Mouse (Mus musculus): ENCODE measurements around the gene 6030452D12Rik. TPM values are rescaled to one million over a fixed set of nuclear protein-coding genes. Genes with fewer than 3 reads are reported as not detected.

Gene 6030452D12Rik
- total and polyA plus RNA-seq, 2 experiments from 2014 or later = not detected

DNA sequence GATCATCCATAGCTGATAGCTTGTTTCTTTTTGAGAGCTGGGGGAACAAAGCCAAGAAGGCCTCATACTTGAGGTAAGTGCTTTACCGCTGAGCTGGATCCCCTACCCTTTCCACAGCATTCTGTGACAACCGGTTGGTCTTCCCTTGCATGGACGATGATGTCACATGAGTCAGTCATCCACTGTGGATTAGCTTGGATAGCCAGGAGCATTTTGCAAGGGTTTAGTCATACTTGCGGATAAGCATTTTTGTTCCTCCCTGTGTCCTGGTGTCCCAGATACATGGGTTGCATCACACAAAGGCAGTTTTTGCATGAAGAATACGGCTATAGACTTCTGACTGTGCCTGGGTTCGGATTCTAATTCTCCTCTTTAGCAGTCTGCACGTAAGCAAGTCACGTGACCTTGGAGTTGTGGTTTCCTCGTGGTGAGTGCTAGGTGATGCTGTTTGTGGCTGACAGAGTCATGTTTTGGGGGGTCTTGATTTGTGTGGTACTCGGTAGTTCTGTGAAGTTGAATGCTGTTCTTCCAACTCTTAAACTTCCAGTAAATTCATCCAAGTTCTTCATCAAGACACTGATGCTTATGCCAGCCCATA lies 29.7 kb downstream of the 6030452D12Rik start:
- H3K4me3 ChIP-seq (ENCODE audit: low read depth, low read length) = no peak overlapping the region
- no peak overlapping the region for H3K27ac ChIP-seq (ENCODE audit: low read depth)
- H3K36me3 ChIP-seq (replicated peaks; ENCODE audit: control insufficient read depth, insufficient read depth, low read length) = no peaks in the 10 kb centered on the region
- ATAC-seq (ENCODE audit: insufficient read depth, low read depth) (no peak), DNase-seq (ENCODE audit: low spot score) (no peak)
- 73% methylated on average over 10 of the region's 10 CpGs for WGBS
- no peak overlapping the region for H3K9ac ChIP-seq (replicated peaks; ENCODE audit: low read depth, low read length)
- H3K4me1 ChIP-seq (ENCODE audit: control insufficient read depth, insufficient read depth) = peaks cover 10% of the 10 kb centered on the region
- H3K4me2 ChIP-seq (ENCODE audit: low read depth, low read length) = no peak overlapping the region
- no peaks in the 10 kb centered on the region for H3K9me3 ChIP-seq (replicated peaks; ENCODE audit: control insufficient read depth, low read length)
- TF ChIP-seq EP300 (IDR thresholded peaks at IDR 0.05; ENCODE audit: low read depth) (no peak), CTCF (IDR thresholded peaks at IDR 0.05; ENCODE audit: low read depth) (no peak)
- no peaks in the 10 kb centered on the region for H3K27me3 ChIP-seq (ENCODE audit: control insufficient read depth, insufficient read depth, low read length)

DNA sequence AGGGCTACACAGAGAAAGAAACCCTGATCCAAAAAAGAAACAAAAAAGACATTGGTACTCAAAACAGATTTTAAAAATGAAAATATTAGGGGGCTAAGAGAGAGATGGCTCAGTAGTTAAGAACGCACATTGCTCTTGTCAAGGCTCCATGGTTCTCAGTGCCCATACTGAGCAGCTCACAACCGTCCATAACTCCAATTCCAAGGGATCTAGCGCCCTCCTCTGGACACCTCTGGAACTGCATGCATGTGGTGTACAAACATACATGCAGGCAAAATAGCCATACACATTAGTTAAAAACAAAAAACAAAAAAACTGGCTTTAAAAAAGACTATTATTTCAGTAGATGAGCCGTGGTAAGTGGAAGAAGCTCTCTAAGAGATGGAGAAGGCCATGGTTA lies 30.2 kb downstream of the 6030452D12Rik start:
- Histone ChIP-seq H3K9me3 (replicated peaks; ENCODE audit: control insufficient read depth, low read length) (no peaks in the 10 kb centered on the region), H3K27me3 (ENCODE audit: control insufficient read depth, insufficient read depth, low read length) (no peaks in the 10 kb centered on the region), H3K4me3 (ENCODE audit: low read depth, low read length) (no peak overlapping the region), H3K9ac (replicated peaks; ENCODE audit: low read depth, low read length) (no peak overlapping the region), H3K36me3 (replicated peaks; ENCODE audit: control insufficient read depth, insufficient read depth, low read length) (no peaks in the 10 kb centered on the region), H3K4me2 (ENCODE audit: low read depth, low read length) (no peak overlapping the region), H3K4me1 (ENCODE audit: control insufficient read depth, insufficient read depth) (peaks cover 10% of the 10 kb centered on the region), H3K27ac (ENCODE audit: low read depth) (no peak overlapping the region)
- no peak for ATAC-seq (ENCODE audit: insufficient read depth, low read depth)
- TF ChIP-seq EP300 (IDR thresholded peaks at IDR 0.05; ENCODE audit: low read depth) = no peak
- TF ChIP-seq CTCF (IDR thresholded peaks at IDR 0.05; ENCODE audit: low read depth) = peak; percentile 56
- WGBS = 80% methylated on average over 4 of the region's 4 CpGs
- DNase-seq (ENCODE audit: low spot score) = no peak

DNA sequence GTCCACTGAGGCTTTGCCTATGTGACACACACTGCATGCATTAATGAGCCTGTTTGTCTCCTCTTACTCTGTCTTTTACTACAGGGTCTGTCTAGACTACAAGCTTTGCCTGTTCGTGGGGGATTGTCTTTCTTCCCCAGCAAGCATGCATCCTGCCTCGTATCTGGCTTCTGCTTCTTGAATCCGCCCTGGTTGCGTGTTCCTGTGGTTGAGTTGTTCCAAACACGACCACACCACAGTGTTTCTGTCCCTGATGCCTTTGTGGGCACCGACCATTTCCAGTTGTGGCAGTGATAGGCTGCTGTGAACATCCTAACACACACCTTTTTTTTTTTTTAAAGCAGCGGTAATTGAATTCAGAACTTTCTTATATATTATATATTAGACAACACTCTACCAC lies 33.4 kb downstream of the 6030452D12Rik start:
- TF ChIP-seq EP300 (IDR thresholded peaks at IDR 0.05; ENCODE audit: low read depth) = no peak
- no peak for TF ChIP-seq CTCF (IDR thresholded peaks at IDR 0.05; ENCODE audit: low read depth)
- DNase-seq (ENCODE audit: low spot score) (no peak), ATAC-seq (ENCODE audit: insufficient read depth, low read depth) (no peak)
- WGBS = 55% methylated on average over 7 of the region's 7 CpGs
- Histone ChIP-seq H3K27me3 (ENCODE audit: control insufficient read depth, insufficient read depth, low read length) (no peaks in the 10 kb centered on the region), H3K4me3 (ENCODE audit: low read depth, low read length) (no peak overlapping the region), H3K9me3 (replicated peaks; ENCODE audit: control insufficient read depth, low read length) (no peaks in the 10 kb centered on the region), H3K4me2 (ENCODE audit: low read depth, low read length) (no peak overlapping the region), H3K9ac (replicated peaks; ENCODE audit: low read depth, low read length) (no peak overlapping the region), H3K4me1 (ENCODE audit: control insufficient read depth, insufficient read depth) (peaks cover 3% of the 10 kb centered on the region; the same call in 1 of the 2 replicates), H3K36me3 (replicated peaks; ENCODE audit: control insufficient read depth, insufficient read depth, low read length) (no peaks in the 10 kb centered on the region), H3K27ac (ENCODE audit: low read depth) (peak overlapping the region; percentile 67; the same call in 1 of the 2 replicates)

DNA sequence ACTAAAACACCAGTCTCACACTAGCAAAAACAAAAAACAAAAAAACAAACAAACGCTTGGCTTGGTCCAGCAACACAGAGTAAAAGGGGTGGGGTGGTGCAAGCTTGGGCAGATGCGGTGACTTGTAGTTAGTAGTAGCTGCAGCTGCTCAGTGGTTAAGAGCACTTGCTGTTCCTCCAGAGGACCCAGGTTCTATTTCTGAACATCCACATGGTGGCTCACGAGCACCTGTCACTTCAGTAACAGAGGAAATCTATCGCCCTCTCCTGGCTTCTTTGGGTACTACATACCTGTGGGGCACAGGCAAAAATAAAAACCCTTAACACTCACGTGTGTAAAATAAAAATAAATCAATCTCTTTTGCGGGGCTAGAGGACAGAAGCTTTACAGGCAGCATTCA lies 34.1 kb downstream of the 6030452D12Rik start:
- Histone ChIP-seq H3K4me3 (ENCODE audit: low read depth, low read length) (no peak overlapping the region), H3K9me3 (replicated peaks; ENCODE audit: control insufficient read depth, low read length) (no peaks in the 10 kb centered on the region), H3K27me3 (ENCODE audit: control insufficient read depth, insufficient read depth, low read length) (no peaks in the 10 kb centered on the region), H3K36me3 (replicated peaks; ENCODE audit: control insufficient read depth, insufficient read depth, low read length) (no peaks in the 10 kb centered on the region), H3K27ac (ENCODE audit: low read depth) (no peak overlapping the region), H3K4me2 (ENCODE audit: low read depth, low read length) (no peak overlapping the region), H3K9ac (replicated peaks; ENCODE audit: low read depth, low read length) (no peak overlapping the region), H3K4me1 (ENCODE audit: control insufficient read depth, insufficient read depth) (peaks cover 3% of the 10 kb centered on the region; the same call in 1 of the 2 replicates)
- WGBS = 29% methylated on average over 6 of the region's 6 CpGs
- TF ChIP-seq CTCF (IDR thresholded peaks at IDR 0.05; ENCODE audit: low read depth) = peak; percentile 83
- no peak for TF ChIP-seq EP300 (IDR thresholded peaks at IDR 0.05; ENCODE audit: low read depth)
- ATAC-seq (ENCODE audit: insufficient read depth, low read depth) = no peak
- peak; percentile 45 for DNase-seq (ENCODE audit: low spot score)

DNA sequence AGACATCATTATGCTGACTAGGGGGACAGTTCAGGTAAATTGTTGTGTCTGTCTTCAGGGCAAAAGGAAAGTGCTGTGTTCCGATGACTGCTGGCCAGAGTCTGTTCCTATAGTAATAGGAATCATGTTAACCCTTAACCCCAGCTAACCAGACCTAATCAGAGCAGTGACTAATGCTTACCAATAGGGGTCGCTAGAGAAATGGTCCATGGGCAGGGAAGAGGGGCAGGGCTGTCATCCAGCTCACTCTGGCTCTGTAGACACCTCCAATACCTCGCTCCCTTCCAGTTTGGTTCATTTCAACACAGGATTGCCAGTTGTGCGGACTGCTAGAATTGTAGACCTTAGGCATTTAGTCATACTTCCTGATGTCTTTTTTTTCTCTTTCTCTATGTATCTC lies 35.1 kb downstream of the 6030452D12Rik start:
- no peak overlapping the region for H3K4me2 ChIP-seq (ENCODE audit: low read depth, low read length)
- 70% methylated on average over 4 of the region's 4 CpGs for WGBS
- no peak overlapping the region for H3K4me3 ChIP-seq (ENCODE audit: low read depth, low read length)
- H3K9ac ChIP-seq (replicated peaks; ENCODE audit: low read depth, low read length) = no peak overlapping the region
- no peaks in the 10 kb centered on the region for H3K27me3 ChIP-seq (ENCODE audit: control insufficient read depth, insufficient read depth, low read length)
- H3K4me1 ChIP-seq (ENCODE audit: control insufficient read depth, insufficient read depth) = 0 out of 2 replicates have a peak, but pooled peaks cover 3% of the 10 kb centered on the region
- H3K36me3 ChIP-seq (replicated peaks; ENCODE audit: control insufficient read depth, insufficient read depth, low read length) = no peaks in the 10 kb centered on the region
- DNase-seq (ENCODE audit: low spot score) (no peak), ATAC-seq (ENCODE audit: insufficient read depth, low read depth) (no peak)
- no peak overlapping the region for H3K27ac ChIP-seq (ENCODE audit: low read depth)
- TF ChIP-seq CTCF (IDR thresholded peaks at IDR 0.05; ENCODE audit: low read depth) (peak; percentile 43), EP300 (IDR thresholded peaks at IDR 0.05; ENCODE audit: low read depth) (no peak)
- no peaks in the 10 kb centered on the region for H3K9me3 ChIP-seq (replicated peaks; ENCODE audit: control insufficient read depth, low read length)

DNA sequence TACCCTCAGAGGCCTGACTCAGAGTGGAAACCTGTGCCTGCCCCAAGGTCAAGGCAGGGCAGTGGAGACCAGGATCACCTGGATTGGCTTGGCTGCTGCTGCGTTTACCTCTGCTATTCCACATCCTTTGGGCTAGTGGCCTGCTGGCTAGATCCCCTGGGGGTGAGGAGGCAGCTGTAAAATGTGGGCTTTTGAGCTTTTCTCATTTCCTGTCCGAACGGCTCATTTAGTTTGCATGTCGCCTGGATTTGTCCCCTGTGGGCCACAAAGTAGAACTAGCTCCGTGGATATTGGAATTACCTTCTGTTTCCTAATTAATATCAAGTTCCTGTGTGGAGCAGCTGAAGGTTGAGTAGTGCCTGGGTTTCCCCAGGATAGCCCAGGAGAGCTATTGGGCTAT lies 38.9 kb downstream of the 6030452D12Rik start:
- WGBS = 58% methylated on average over 5 of the region's 5 CpGs
- Histone ChIP-seq H3K4me3 (ENCODE audit: low read depth, low read length) (no peak overlapping the region), H3K4me1 (ENCODE audit: control insufficient read depth, insufficient read depth) (no peaks in the 10 kb centered on the region), H3K9ac (replicated peaks; ENCODE audit: low read depth, low read length) (no peak overlapping the region), H3K27me3 (ENCODE audit: control insufficient read depth, insufficient read depth, low read length) (no peaks in the 10 kb centered on the region), H3K27ac (ENCODE audit: low read depth) (no peak overlapping the region), H3K36me3 (replicated peaks; ENCODE audit: control insufficient read depth, insufficient read depth, low read length) (peaks cover 5% of the 10 kb centered on the region), H3K4me2 (ENCODE audit: low read depth, low read length) (no peak overlapping the region), H3K9me3 (replicated peaks; ENCODE audit: control insufficient read depth, low read length) (no peaks in the 10 kb centered on the region)
- ATAC-seq (ENCODE audit: insufficient read depth, low read depth) (no peak), DNase-seq (ENCODE audit: low spot score) (no peak)
- no peak for TF ChIP-seq EP300 (IDR thresholded peaks at IDR 0.05; ENCODE audit: low read depth)
- no peak for TF ChIP-seq CTCF (IDR thresholded peaks at IDR 0.05; ENCODE audit: low read depth)
